Mouse (Mus musculus) left cerebral cortex, postnatal 14 days (tissue): ENCODE measurements around the gene AC134908.4. TPM values are rescaled to one million over a fixed set of nuclear protein-coding genes. Genes with fewer than 3 reads are reported as not detected.

Source experiments
- DNase-seq, 2 experiments: peaks; one replicate each; pipeline ENCODE4 v3.0.0; 2021 to 2022; ENCODE audit warnings: low spot score in 2 of 2, mixed read lengths in 1 of 2
- intact Hi-C: fragments of 180-260 bp; cut with DNase I; formaldehyde crosslinking; loops from one replicate; pipeline ENCODE4 v1.15.1; 2025
- total RNA-seq, 2 experiments: library from RNA; stranded (reverse); gene quantifications; 2 replicates each; pipeline ENCODE4 v1.2.3; 2021

Gene AC134908.4
- total RNA-seq, 2 experiments from 2014 or later: not detected

GRCm38 (mm10) chr17:25832436-25833290, 37.2 kb upstream of the AC134908.4 start:
- intact Hi-C loops: loop anchor here (1.0 kb wide), 1 partner anchor 43 kb away; the partner anchor contains the start of gene Mettl26
- DNase-seq: peak; percentile 98 to 99

GRCm38 (mm10) chr17:25831451-25832281, 36.2 kb upstream of the AC134908.4 start:
- no peak for DNase-seq
- intact Hi-C loops: no loop called here

GRCm38 (mm10) chr17:25830806-25831431, 35.5 kb upstream of the AC134908.4 start:
- no peak for DNase-seq
- intact Hi-C loops: no loop called here

DNA sequence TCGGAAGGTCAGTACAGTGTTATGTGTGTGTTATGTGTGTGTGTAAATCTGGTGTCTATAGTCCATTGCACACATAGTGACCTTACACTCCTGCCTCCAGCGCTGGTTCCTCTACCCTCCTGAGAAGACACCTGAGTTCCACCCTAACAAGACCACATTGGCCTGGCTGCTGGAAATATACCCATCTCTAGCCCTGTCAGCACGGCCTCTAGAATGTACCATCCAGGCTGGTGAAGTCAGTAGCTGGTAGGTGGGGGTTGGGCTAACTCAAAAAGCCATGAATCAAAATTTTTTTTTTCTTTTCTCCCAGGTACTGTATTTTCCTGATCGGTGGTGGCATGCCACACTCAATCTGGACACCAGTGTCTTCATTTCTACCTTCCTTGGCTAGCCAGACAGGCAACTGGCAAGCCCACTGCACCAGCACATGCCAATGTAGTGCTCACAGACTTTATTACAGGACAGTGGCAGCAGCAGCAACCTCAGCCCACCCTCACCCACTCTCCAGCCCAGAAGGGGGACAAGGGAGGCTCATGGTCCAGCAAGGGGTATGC, 34.8 kb upstream of the AC134908.4 start:
- no peak for DNase-seq
- intact Hi-C loops: no loop called here

DNA sequence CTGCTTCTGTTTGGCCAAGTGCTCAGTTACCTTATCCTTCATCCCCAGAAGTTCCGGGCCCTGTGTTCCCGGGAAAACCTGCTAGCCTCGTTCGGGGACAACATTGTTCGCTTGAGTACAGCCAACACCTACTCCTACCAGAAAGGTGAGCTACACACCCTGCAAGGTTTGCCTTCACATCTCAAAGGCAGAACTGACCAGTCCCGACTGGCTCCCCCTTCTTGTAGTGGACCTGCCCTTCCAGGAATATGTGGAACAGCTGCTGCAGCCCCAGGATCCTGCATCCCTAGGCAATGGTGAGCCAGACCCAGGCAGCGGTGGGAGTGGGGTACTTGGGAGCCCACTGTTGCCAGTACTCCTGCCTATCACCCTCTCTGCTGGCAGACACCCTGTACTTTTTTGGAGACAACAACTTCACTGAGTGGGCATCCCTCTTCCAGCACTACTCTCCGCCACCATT, 34.1 kb upstream of the AC134908.4 start:
- intact Hi-C loops: no loop called here
- DNase-seq: no peak

GRCm38 (mm10) chr17:25828712-25829557, 33.5 kb upstream of the AC134908.4 start, which contains the start of gene Jmjd8:
Gene Jmjd8 (plus strand): TSS chr17:25828867.
- intact Hi-C loops: no loop called here
- peak; percentile 89 to 92 for DNase-seq

DNA sequence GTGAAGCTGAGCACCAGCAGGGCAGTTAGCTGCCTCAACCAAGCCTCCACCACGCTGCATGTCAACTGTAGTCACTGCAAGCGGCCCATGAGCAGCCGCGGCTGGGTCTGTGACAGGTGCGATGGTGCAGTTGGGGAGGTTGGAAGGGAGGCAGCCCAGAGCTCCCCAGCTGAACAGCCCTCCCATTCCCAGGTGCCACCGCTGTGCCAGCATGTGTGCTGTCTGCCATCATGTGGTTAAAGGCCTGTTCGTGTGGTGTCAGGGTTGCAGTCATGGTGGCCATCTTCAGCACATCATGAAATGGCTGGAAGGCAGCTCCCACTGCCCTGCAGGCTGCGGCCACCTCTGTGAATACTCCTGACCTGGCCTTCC, 32.8 kb upstream of the AC134908.4 start:
- DNase-seq: no peak
- intact Hi-C loops: no loop called here

GRCm38 (mm10) chr17:25827546-25828222, 32.2 kb upstream of the AC134908.4 start:
- intact Hi-C loops: no loop called here
- no peak for DNase-seq

DNA sequence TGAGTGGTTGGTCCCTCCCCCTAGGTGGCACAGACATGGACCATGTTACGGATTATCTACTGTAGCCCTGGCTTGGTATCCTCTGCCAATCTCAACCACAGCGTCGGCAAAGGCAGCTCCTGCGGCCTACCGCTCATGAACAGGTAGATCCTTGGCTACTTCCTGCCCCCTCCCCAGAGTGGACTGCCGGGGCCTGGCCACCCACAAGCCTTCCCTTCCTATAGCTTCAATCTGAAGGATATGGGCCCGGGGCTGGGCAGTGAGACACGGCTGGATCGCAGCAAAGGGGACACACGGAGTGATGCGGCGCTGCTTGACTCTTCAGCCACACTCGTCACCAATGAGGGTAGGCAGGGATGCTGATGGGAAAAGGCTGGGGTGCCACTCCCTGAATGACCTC, 31.6 kb upstream of the AC134908.4 start:
- intact Hi-C loops: no loop called here
- no peak for DNase-seq

GRCm38 (mm10) chr17:25825984-25826570, 30.6 kb upstream of the AC134908.4 start:
- no peak for DNase-seq
- intact Hi-C loops: no loop called here

GRCm38 (mm10) chr17:25825311-25825710, 29.9 kb upstream of the AC134908.4 start:
- no peak for DNase-seq
- intact Hi-C loops: no loop called here

- no peak for DNase-seq
- intact Hi-C loops: no loop called here
Measured at GRCm38 (mm10) chr17:25824362-25825142, 29.1 kb upstream of the AC134908.4 start.

GRCm38 (mm10) chr17:25823452-25823851, 28.0 kb upstream of the AC134908.4 start, which contains the start of gene Wdr24:
Gene Wdr24 (plus strand): TSS chr17:25823627.
- DNase-seq: peak; percentile 83 to 89
- intact Hi-C loops: no loop called here

- intact Hi-C loops: no loop called here
- DNase-seq: no peak
Measured at GRCm38 (mm10) chr17:25818851-25819780, 23.7 kb upstream of the AC134908.4 start.

- no peak for DNase-seq
- intact Hi-C loops: no loop called here
Measured at GRCm38 (mm10) chr17:25817662-25818061, 22.2 kb upstream of the AC134908.4 start.

GRCm38 (mm10) chr17:25813471-25813870, 18.0 kb upstream of the AC134908.4 start:
- peak; percentile 83 to 89 for DNase-seq
- intact Hi-C loops: no loop called here
